Mouse (Mus musculus): ENCODE data around the gene 4930519G04Rik. TPM values are rescaled to one million over a fixed set of nuclear protein-coding genes. Genes with fewer than 3 reads are reported as not detected.
"Not testable (repeated sequence)": the region's sequence is repeated elsewhere in the genome, so short reads cannot be mapped to it uniquely, and the experiment has no call there.

Gene 4930519G04Rik
- polyA plus RNA-seq, 1 experiment from 2014 or later: not detected

GRCm38 (mm10) chr5:114851565-114852236 lies 1.8 kb upstream of the 4930519G04Rik start:
- H3K36me3 ChIP-seq: no peaks in the 10 kb centered on the region
- H3K9me3 ChIP-seq: no peaks in the 10 kb centered on the region
- no peaks in the 10 kb centered on the region for H3K4me1 ChIP-seq (replicated peaks)
- H3K9ac ChIP-seq: no peak overlapping the region
- no peak overlapping the region for H3K4me2 ChIP-seq
- H3K27ac ChIP-seq (replicated peaks): no peak overlapping the region
- 90% methylated on average over 20 of the region's 20 CpGs for WGBS
- no peak overlapping the region for H3K4me3 ChIP-seq
- ATAC-seq (ENCODE audit: low read depth): no peak
- H3K27me3 ChIP-seq: no peaks in the 10 kb centered on the region

- H3K4me1 ChIP-seq (replicated peaks): 0 out of 2 replicates have a peak, but pooled peaks cover 8% of the 10 kb centered on the region
- H3K4me3 ChIP-seq: peak within 1 kb of the TSS; percentile 32
- peak within 1 kb of the TSS; percentile 69 for H3K9ac ChIP-seq
- H3K27me3 ChIP-seq: peaks cover 12% of the 10 kb centered on the region; the same call in 1 of the 2 replicates
- 88% methylated on average over 12 of the region's 12 CpGs for WGBS
- ATAC-seq (ENCODE audit: low read depth): no peak
- H3K27ac ChIP-seq (replicated peaks): no peak within 1 kb of the TSS
- H3K4me2 ChIP-seq: peak within 1 kb of the TSS; percentile 61
- no peaks in the 10 kb centered on the region for H3K36me3 ChIP-seq
- no peaks in the 10 kb centered on the region for H3K9me3 ChIP-seq
These were observed 5.1 kb downstream of the 4930519G04Rik start, which contains the start of gene Gm9936 for GRCm38 (mm10) chr5:114858582-114858981. TSS of gene Gm9936 (minus strand) at chr5:114858682.

DNA sequence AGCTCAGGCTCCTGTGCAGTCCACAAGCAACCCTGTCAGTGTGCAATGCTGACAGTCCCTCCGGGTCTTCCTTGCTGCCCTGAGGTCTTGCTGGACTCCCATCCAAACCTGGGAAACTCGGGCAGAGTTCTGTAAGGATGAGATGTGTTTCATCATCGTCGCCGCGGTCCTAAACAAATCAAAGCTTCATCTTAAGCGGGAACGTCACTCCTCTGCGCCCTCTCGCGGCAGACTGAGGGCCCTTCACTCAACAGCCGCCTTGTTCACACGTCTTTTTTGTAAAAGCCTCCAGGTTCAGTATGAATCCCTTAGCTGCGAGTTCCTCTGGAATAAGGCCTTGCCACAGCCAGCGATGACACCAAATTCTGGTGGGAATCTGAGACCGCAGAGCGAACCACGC lies 5.8 kb downstream of the 4930519G04Rik start:
- Histone ChIP-seq H3K36me3 (no peaks in the 10 kb centered on the region), H3K9ac (peak overlapping the region; percentile 69), H3K4me2 (peak overlapping the region; percentile 61), H3K4me3 (peak overlapping the region; percentile 32), H3K9me3 (no peaks in the 10 kb centered on the region), H3K27ac (replicated peaks) (no peak overlapping the region), H3K27me3 (peaks cover 12% of the 10 kb centered on the region; the same call in 1 of the 2 replicates), H3K4me1 (replicated peaks) (0 out of 2 replicates have a peak, but pooled peaks cover 8% of the 10 kb centered on the region)
- peak; percentile 42; the same call in 1 of the 2 replicates for ATAC-seq (ENCODE audit: low read depth)
- WGBS: 6% methylated on average over 18 of the region's 18 CpGs

DNA sequence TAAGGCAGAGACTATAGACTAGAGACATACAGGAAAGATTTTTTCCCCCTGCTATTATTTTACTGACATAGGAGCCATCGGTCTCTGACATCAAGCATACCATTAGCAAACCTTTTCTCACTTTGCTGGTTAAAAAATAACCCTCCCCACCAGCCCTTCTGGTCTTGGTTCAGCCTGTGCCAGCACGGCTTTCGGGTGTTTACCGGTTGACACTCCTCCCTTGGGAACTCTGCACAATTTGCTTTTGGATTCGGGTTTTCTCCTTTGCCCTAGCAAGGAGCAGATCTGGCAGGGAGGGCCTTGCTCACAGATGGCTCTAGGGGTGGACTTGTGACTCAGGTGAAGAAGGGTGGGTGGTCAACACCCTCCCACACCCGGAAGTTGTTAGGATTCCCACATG lies 8.3 kb downstream of the 4930519G04Rik start:
- WGBS: 80% methylated on average over 6 of the region's 6 CpGs
- Histone ChIP-seq H3K27ac (replicated peaks) (no peak overlapping the region), H3K9me3 (no peaks in the 10 kb centered on the region), H3K9ac (no peak overlapping the region), H3K4me3 (no peak overlapping the region), H3K4me1 (replicated peaks) (0 out of 2 replicates have a peak, but pooled peaks cover 8% of the 10 kb centered on the region), H3K27me3 (peaks cover 12% of the 10 kb centered on the region; the same call in 1 of the 2 replicates), H3K4me2 (no peak overlapping the region), H3K36me3 (no peaks in the 10 kb centered on the region)
- no peak for ATAC-seq (ENCODE audit: low read depth)

GRCm38 (mm10) chr5:114864813-114865212 lies 11.3 kb downstream of the 4930519G04Rik start:
- Histone ChIP-seq H3K4me1 (replicated peaks) (no peaks in the 10 kb centered on the region), H3K9ac (no peak overlapping the region), H3K9me3 (peaks cover 13% of the 10 kb centered on the region), H3K36me3 (no peaks in the 10 kb centered on the region), H3K4me2 (no peak overlapping the region), H3K4me3 (no peak overlapping the region), H3K27me3 (no peaks in the 10 kb centered on the region), H3K27ac (replicated peaks) (no peak overlapping the region)
- WGBS: 76% methylated on average over 7 of the region's 7 CpGs
- no peak for ATAC-seq (ENCODE audit: low read depth)

- H3K36me3 ChIP-seq: no peaks in the 10 kb centered on the region
- WGBS: 91% methylated on average over 12 of the region's 12 CpGs
These were observed 11.8 kb downstream of the 4930519G04Rik start for GRCm38 (mm10) chr5:114865279-114865678.

GRCm38 (mm10) chr5:114875858-114876257 lies 22.4 kb downstream of the 4930519G04Rik start:
- ATAC-seq (ENCODE audit: low read depth): no peak
- Histone ChIP-seq H3K4me2 (no peak overlapping the region), H3K4me1 (replicated peaks) (peaks cover 5% of the 10 kb centered on the region), H3K27me3 (no peaks in the 10 kb centered on the region), H3K9me3 (no peaks in the 10 kb centered on the region), H3K27ac (replicated peaks) (no peak overlapping the region), H3K9ac (no peak overlapping the region), H3K4me3 (no peak overlapping the region), H3K36me3 (no peaks in the 10 kb centered on the region)
- WGBS: 71% methylated on average over 6 of the region's 6 CpGs

More at GRCm38 (mm10) chr5:114865279-114865678, 11.8 kb downstream of the 4930519G04Rik start:
- no peak overlapping the region for H3K4me3 ChIP-seq
- no peak overlapping the region for H3K4me2 ChIP-seq
- no peak overlapping the region for H3K9ac ChIP-seq
- ATAC-seq (ENCODE audit: low read depth): no peak
- H3K9me3 ChIP-seq: peaks cover 13% of the 10 kb centered on the region
- no peak overlapping the region for H3K27ac ChIP-seq (replicated peaks)
- no peaks in the 10 kb centered on the region for H3K4me1 ChIP-seq (replicated peaks)
- H3K27me3 ChIP-seq: no peaks in the 10 kb centered on the region

DNA sequence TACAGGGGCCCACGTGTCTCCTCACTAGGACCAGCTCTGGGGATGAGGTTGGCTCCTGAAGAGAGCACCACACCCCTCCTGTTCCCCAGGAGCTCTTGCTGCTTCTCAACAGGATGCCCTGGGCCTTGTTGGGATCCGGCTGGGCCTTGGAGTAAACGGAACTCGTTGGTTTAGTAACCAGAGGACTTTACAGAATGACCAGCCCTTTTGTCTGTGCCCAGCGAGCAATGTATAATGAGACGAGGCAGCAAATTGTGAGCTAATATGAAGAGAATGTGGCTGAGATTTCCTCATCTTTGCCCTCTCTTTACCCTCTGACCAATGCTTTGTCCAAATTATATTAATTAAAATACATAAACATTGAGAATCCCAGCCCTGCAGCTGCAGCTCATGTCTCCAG lies 22.9 kb downstream of the 4930519G04Rik start:
- Histone ChIP-seq H3K9ac (no peak overlapping the region), H3K9me3 (no peaks in the 10 kb centered on the region), H3K4me2 (no peak overlapping the region), H3K4me1 (replicated peaks) (peaks cover 5% of the 10 kb centered on the region), H3K27ac (replicated peaks) (no peak overlapping the region), H3K27me3 (no peaks in the 10 kb centered on the region), H3K4me3 (no peak overlapping the region), H3K36me3 (no peaks in the 10 kb centered on the region)
- 38% methylated on average over 6 of the region's 6 CpGs for WGBS
- no peak for ATAC-seq (ENCODE audit: low read depth)

- no peak overlapping the region for H3K4me3 ChIP-seq
- no peak overlapping the region for H3K4me2 ChIP-seq
- H3K27ac ChIP-seq (replicated peaks): no peak overlapping the region
- H3K36me3 ChIP-seq: no peaks in the 10 kb centered on the region
- no peak for ATAC-seq (ENCODE audit: low read depth)
- H3K9ac ChIP-seq: no peak overlapping the region
- no peaks in the 10 kb centered on the region for H3K27me3 ChIP-seq
- 63% methylated on average over 7 of the region's 7 CpGs for WGBS
- H3K9me3 ChIP-seq: no peaks in the 10 kb centered on the region
- H3K4me1 ChIP-seq (replicated peaks): peaks cover 5% of the 10 kb centered on the region
These were observed 24.0 kb downstream of the 4930519G04Rik start for GRCm38 (mm10) chr5:114877487-114877886.

DNA sequence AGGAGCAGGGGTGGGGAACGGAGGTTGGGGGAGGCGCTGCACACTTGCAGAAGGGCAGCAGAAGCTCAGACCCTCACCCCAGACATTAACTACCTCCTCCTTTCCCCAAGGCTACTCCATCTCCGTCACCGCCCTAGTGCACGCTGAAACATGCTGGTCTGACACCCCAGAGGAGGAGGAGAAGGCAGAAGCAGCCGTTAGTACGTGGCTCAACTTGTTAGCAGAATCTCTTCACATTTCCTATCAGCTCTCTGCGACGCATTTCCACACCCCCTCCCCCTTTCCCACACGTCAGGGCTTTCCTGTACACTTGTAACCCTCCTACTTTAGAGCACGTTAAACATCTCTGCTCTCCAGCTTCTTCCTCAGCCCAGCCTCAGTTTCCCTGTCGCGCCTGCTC lies 25.9 kb downstream of the 4930519G04Rik start:
- Histone ChIP-seq H3K9ac (no peak overlapping the region), H3K27ac (replicated peaks) (no peak overlapping the region), H3K9me3 (no peaks in the 10 kb centered on the region), H3K4me2 (no peak overlapping the region), H3K4me1 (replicated peaks) (peaks cover 5% of the 10 kb centered on the region), H3K36me3 (no peaks in the 10 kb centered on the region), H3K4me3 (no peak overlapping the region), H3K27me3 (no peaks in the 10 kb centered on the region)
- WGBS: 77% methylated on average over 13 of the region's 13 CpGs
- ATAC-seq (ENCODE audit: low read depth): no peak

- not testable (repeated sequence) for H3K4me2 ChIP-seq; H3K4me1 ChIP-seq (replicated peaks); H3K9me3 ChIP-seq; H3K27me3 ChIP-seq; H3K4me3 ChIP-seq; H3K27ac ChIP-seq (replicated peaks); ATAC-seq (ENCODE audit: low read depth); H3K36me3 ChIP-seq; H3K9ac ChIP-seq
- WGBS: 95% methylated on average over 7 of the region's 7 CpGs
These were observed 28.9 kb downstream of the 4930519G04Rik start for GRCm38 (mm10) chr5:114882319-114882718.

- H3K9ac ChIP-seq: no peak overlapping the region
- no peaks in the 10 kb centered on the region for H3K9me3 ChIP-seq
- no peak overlapping the region for H3K4me2 ChIP-seq
- H3K36me3 ChIP-seq: no peaks in the 10 kb centered on the region
- no peak overlapping the region for H3K4me3 ChIP-seq
- no peaks in the 10 kb centered on the region for H3K4me1 ChIP-seq (replicated peaks)
- WGBS: 93% methylated on average over 11 of the region's 11 CpGs
- no peak for ATAC-seq (ENCODE audit: low read depth)
- no peak overlapping the region for H3K27ac ChIP-seq (replicated peaks)
- H3K27me3 ChIP-seq: no peaks in the 10 kb centered on the region
These were observed 29.6 kb downstream of the 4930519G04Rik start for GRCm38 (mm10) chr5:114883022-114883421.

GRCm38 (mm10) chr5:114886801-114887200 lies 33.3 kb downstream of the 4930519G04Rik start:
- H3K27ac ChIP-seq (replicated peaks): no peak overlapping the region
- 82% methylated on average over 6 of the region's 6 CpGs for WGBS
- no peak for ATAC-seq (ENCODE audit: low read depth)
- no peak overlapping the region for H3K9ac ChIP-seq
- no peaks in the 10 kb centered on the region for H3K4me1 ChIP-seq (replicated peaks)
- H3K27me3 ChIP-seq: no peaks in the 10 kb centered on the region
- H3K36me3 ChIP-seq: no peaks in the 10 kb centered on the region
- H3K9me3 ChIP-seq: no peaks in the 10 kb centered on the region
- no peak overlapping the region for H3K4me2 ChIP-seq
- no peak overlapping the region for H3K4me3 ChIP-seq
